Mouse (Mus musculus): ENCODE measurements around the gene Olfr1511.
"Not testable (repeated sequence)": the region's sequence is repeated elsewhere in the genome, so short reads cannot be mapped to it uniquely, and the experiment has no call there.

Olfr1511 gene

DNA sequence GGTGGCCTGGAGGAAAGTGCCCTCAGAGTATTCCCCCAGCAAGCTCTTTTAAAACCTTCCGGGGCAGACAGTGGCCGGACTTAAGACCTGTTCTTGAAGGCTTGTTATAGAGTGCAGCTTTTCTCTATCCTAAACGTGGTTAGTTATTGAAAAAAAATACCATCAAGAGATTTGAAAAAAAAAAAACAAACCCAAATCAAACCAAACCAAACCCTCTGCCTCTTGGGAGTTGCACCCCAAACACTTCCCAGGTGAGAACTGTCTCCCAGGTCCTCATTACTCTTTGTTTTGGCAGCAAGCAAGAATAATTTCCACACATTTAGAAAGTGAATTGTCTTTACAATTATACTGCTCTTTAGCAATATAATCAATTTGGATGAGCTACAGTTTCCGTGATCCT lies at the start of gene Olfr1511:
Olfr1511 (minus strand) TSS at position 101 of the 400 bp plus-strand sequence.
- no peak for DNase-seq

- DNase-seq = no peak
Observed at GRCm38 (mm10) chr14:52442690-52443089, 45.5 kb upstream of the Olfr1511 start, which contains the start of gene Olfr1509. Gene Olfr1509 (plus strand): TSS chr14:52442990.

DNA sequence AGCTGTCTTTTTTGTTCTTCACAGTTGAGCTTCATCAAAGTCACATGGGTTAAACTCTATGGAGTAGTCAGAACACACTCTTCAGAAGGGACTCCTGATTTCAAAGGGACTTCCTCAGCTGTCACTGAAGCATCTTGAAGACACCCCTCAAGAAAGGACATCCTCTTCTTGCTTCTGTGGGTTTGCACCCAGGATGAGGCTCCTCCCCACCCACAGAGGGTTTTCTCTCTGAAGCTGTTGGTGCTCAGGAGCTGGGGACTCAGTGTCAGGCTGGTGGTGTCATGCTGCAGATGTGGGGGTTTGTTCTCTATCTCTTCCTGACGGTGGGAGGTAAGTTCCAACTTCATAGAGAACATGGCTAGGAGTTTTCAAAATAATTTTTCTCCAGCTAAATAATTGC lies 30.5 kb upstream of the Olfr1511 start:
- DNase-seq = no peak

GRCm38 (mm10) chr14:52414273-52414672 lies 17.1 kb upstream of the Olfr1511 start, which contains the start of gene Olfr1510:
Gene Olfr1510 (minus strand): TSS chr14:52414373.
- DNase-seq = no peak

GRCm38 (mm10) chr14:52410142-52410919 lies 13.2 kb upstream of the Olfr1511 start:
- not testable (repeated sequence) for DNase-seq

- DNase-seq = not testable (repeated sequence)
Observed at GRCm38 (mm10) chr14:52390084-52390848, 6.9 kb downstream of the Olfr1511 start.

- DNase-seq = no peak
Observed at GRCm38 (mm10) chr14:52379068-52379467, 18.1 kb downstream of the Olfr1511 start, which contains the start of gene Olfr1512. Gene Olfr1512 (minus strand): TSS chr14:52379168.

DNA sequence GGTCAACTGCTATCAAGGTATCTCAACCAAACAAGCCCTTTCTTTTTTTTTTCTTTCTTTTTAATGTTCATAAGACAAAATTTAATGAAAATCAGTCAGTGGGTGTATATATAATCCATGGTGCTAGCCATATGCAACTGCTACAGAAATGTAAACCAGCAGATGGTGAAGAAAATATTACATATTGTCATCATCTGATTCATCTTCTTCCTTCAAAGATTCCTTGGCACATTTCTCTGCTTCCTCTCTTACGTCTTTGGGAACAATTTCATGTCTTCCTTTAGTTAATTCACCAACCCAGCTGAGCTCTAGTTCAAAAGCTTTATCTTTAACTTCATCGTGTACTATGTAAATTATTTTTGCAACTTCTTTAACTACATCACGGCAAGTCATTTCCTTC lies 28.4 kb downstream of the Olfr1511 start:
- DNase-seq = no peak

DNA sequence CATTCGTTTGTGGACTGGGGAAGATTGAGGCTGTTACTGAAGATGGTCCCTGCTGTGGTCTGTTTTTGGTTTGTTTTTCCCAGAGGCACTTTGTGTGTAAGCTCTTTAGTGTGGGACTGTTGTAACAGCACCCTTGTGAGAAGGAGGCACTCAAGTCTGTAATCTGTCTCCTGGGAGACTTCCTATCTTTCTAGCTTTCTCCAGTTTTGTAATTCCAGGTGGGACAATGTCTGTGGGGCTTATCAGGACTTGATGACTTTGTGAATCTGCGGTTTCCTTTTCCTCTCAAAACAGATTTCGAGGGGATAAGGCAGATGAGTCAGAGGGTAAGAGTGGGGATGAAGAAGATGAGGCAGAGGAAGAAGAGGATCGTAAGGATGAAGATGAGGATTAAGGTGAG lies 40.9 kb downstream of the Olfr1511 start, which contains the start of gene Olfr1513:
Olfr1513 (minus strand) TSS at position 101 of the 400 bp plus-strand sequence.
- DNase-seq = no peak

Measured in right cerebral cortex, postnatal 25 days (tissue).